Mouse (Mus musculus) heart, postnatal 0 days (tissue): Measurements from ENCODE around the gene Srbd1.

Experiments used
- CTCF ChIP-seq: IDR thresholded peaks from 2 replicates; pipeline ENCODE4 v1.5.1; 2016; ENCODE audit warnings: antibody characterized with exemption, control low read depth, low read depth
- EP300 ChIP-seq: IDR thresholded peaks from 2 replicates; pipeline ENCODE4 v1.6.1; 2016; ENCODE audit warnings: antibody characterized with exemption, low read depth

DNA sequence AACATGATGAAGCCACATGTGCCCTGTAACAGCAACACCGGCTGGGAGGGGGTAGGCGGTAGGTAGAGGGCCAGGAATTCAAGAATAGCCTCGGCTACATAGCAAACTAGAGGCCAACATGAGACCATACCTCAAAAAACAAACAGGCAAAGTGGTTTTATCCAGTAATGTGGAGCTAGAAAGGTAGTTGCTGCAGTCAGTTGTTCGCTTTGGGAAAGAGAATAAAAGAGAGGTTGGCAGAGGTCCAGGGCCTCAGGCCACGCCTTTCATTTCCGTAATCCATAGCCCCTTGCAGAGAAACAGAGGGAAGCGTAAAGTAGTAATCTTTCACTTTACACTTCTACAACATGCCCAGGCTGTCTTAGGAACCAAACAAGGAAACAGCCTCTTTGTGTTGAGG, 61.8 kb downstream of the Srbd1 start:
- no peak for TF ChIP-seq CTCF
- TF ChIP-seq EP300: no peak
